Mouse (Mus musculus) intestine, embryonic 14.5 days (tissue): ENCODE measurements around the gene Brca1. TPM values are rescaled to one million over a fixed set of nuclear protein-coding genes. Genes with fewer than 3 reads are reported as not detected.
"Not testable (repeated sequence)": the region's sequence is repeated elsewhere in the genome, so short reads cannot be mapped to it uniquely, and the experiment has no call there.

ENCODE experiments used
- ATAC-seq: fragments of 200-750 bp; cut with Nextera tagmentation; replicated peaks from 2 replicates; pipeline ENCODE4 v1.8.0; 2017; ENCODE audit warnings: low read depth, moderate number of reproducible peaks, moderate TSS enrichment, moderate library complexity; ENCODE audit not compliant: low FRiP score, low TSS enrichment
- DNase-seq: peaks from one replicate; pipeline ENCODE4 v3.0.0-alpha.2; 2018; ENCODE audit warnings: low spot score
- H3K27ac ChIP-seq: fragments of 300-500 bp; sonication (generic); 2 replicates; pipeline ENCODE4 v1.5.1; 2014; ENCODE audit warnings: low read depth, mild to moderate bottlenecking, control low read depth
- H3K27me3 ChIP-seq: fragments of 300-500 bp; sonication (generic); replicated peaks from 2 replicates; pipeline ENCODE4 v1.6.1; 2014; ENCODE audit warnings: low read length, control low read depth; ENCODE audit not compliant: control insufficient read depth, insufficient read depth
- H3K36me3 ChIP-seq: fragments of 300-500 bp; sonication (generic); 2 replicates; pipeline ENCODE4 v1.6.1; 2014; ENCODE audit warnings: low read length, control low read depth; ENCODE audit not compliant: control insufficient read depth, insufficient read depth
- H3K4me1 ChIP-seq: fragments of 300-500 bp; sonication (generic); replicated peaks from 2 replicates; pipeline ENCODE4 v1.6.1; 2014; ENCODE audit warnings: low read length, control low read depth, mixed read lengths; ENCODE audit not compliant: control insufficient read depth, insufficient read depth
- H3K4me2 ChIP-seq: fragments of 300-500 bp; sonication (generic); 2 replicates; pipeline ENCODE4 v1.6.1; 2014; ENCODE audit warnings: low read length
- H3K4me3 ChIP-seq: fragments of 300-500 bp; sonication (generic); 2 replicates; pipeline ENCODE4 v1.5.1; 2014; ENCODE audit warnings: low read depth, low read length, control low read depth, mixed read lengths
- H3K9ac ChIP-seq: fragments of 300-500 bp; sonication (generic); 2 replicates; pipeline ENCODE4 v1.6.1; 2014; ENCODE audit warnings: mild to moderate bottlenecking, low read length
- H3K9me3 ChIP-seq: fragments of 300-500 bp; sonication (generic); 2 replicates; pipeline ENCODE4 v1.6.1; 2016; ENCODE audit warnings: low read length, control low read depth; ENCODE audit not compliant: control insufficient read depth
- WGBS: fragments of 180-500 bp; shearing (Covaris S2); extraction: QIAGEN DNeasy Blood & Tissue Kit; methylation state at CpG from one replicate; pipeline ENCODE4 v1.1.7; 2014; 5-methylcytosine and 5-hydroxymethylcytosine counted together
- polyA plus RNA-seq: library from polyadenylated mRNA; unstranded; fragments of >200 nt; fragmentation: Nextera tagmentation; extraction: Ambion mirVana; gene quantifications from 2 replicates; pipeline ENCODE4 v1.2.1, GENCODE M21; 2014

The Brca1 gene
- polyA plus RNA-seq, result 13.3 and 17.1 TPM in 2 replicates

DNA sequence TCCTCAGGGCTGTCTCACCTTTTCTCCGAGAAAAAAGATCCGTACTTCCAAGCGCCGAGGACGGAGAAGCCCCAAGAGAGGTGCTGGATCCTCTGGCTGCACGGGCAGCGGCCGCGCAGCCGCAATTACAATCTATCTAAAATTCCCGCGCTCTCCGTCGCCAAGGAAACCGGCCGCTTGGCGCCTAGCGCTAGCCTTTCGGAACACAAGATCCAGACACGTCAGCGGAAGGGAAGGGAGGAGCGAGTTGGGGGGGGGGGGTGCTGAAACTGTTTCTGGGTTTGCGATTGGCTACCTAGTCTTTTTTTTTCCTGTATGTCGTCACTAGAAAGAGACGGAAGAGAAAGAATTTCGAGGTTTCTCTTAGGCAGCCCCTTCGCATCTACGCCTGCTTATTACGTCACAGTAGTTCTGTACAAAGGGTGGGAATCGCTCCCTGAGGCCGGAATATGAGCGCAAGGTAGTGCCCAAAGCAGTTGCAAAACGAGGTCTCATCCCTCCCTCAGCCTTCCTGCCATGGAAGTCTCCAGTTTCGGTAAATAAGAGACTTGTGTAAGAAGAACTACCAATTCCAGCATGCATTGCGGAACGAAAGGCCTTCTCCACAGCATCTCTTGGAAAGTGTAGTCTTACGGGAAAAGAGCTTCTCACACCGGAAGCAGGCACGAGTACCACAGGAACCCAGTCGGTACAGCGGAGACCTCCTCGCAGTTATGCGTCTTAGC, at the start of gene Brca1, which contains the start of gene Nbr1:
Gene Brca1, minus strand, starts transcription at position 205 of the 725 bp plus-strand sequence.
Gene Nbr1, plus strand, starts transcription at position 399 of the 725 bp plus-strand sequence.
- H3K27me3 ChIP-seq, result no peaks in the 10 kb centered on the region
- no peaks in the 10 kb centered on the region for H3K9me3 ChIP-seq
- DNase-seq, result peak; percentile 98
- peaks cover 23% of the 10 kb centered on the region for H3K4me1 ChIP-seq
- H3K36me3 ChIP-seq, result peaks cover 26% of the 10 kb centered on the region
- peak within 1 kb of the TSS; percentile 93 for H3K27ac ChIP-seq
- ATAC-seq, result peak; percentile 84
- H3K4me2 ChIP-seq, result peak within 1 kb of the TSS; percentile 92
- WGBS, result under 1% methylated on average over 43 of the region's 43 CpGs
- peak within 1 kb of the TSS; percentile 96 for H3K4me3 ChIP-seq
- peak within 1 kb of the TSS; percentile 86 for H3K9ac ChIP-seq

DNA sequence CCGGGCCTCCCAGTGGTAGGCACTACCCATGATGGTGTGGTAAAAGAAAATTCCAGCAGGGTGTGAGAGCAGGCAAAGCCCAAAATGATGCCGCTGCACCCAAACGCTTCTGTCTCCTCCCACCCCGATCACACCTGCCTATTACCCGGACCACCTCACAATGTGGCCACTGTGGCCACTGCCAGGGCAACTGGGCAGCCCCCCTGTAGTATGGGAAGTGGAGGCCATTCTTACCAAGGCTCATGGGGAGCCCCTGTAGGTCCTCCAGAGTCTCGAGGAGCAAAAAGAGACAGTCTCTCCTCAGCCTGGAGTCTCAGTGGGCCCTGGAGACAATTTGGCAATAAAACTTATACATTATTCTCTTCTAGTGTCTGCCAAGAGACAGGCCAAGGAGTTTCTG, 47.4 kb upstream of the Brca1 start, which contains the start of gene Gm11634:
Gene Gm11634, minus strand, starts transcription at position 101 of the 400 bp plus-strand sequence.
- no peak for ATAC-seq
- Histone ChIP-seq H3K9ac (no peak within 1 kb of the TSS), H3K4me1 (no peaks in the 10 kb centered on the region), H3K27me3 (no peaks in the 10 kb centered on the region), H3K27ac (no peak within 1 kb of the TSS), H3K4me2 (no peak within 1 kb of the TSS), H3K4me3 (no peak within 1 kb of the TSS), H3K36me3 (no peaks in the 10 kb centered on the region), H3K9me3 (no peaks in the 10 kb centered on the region)
- no peak for DNase-seq
- WGBS, result 74% methylated on average over 6 of the region's 6 CpGs

GRCm38 (mm10) chr11:101589989-101590624, 38.4 kb upstream of the Brca1 start:
- DNase-seq, result no peak
- Histone ChIP-seq H3K4me3 (no peak overlapping the region), H3K4me2 (no peak overlapping the region), H3K9me3 (no peaks in the 10 kb centered on the region), H3K27me3 (no peaks in the 10 kb centered on the region), H3K36me3 (no peaks in the 10 kb centered on the region), H3K27ac (no peak overlapping the region), H3K9ac (no peak overlapping the region), H3K4me1 (no peaks in the 10 kb centered on the region)
- 65% methylated on average over 12 of the region's 12 CpGs for WGBS
- ATAC-seq, result no peak

DNA sequence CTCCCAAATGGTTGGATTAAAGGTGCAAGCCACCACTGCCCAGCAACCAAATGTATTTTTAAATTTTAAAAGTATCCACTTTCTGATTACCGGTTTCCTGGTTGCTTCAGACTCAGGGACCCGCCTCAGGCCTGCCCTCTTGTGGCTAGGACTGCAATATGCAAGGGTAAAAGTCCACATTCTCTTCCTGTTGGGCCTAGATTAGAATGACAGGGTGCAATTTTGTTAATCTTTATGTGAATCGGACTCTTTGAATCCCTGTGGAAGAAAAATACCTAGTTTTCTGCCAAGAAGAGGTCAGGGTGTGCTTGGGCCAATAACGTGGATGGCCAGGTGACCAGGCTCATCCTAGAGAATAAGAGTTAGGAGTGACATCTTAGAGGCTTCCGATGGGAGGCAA, 37.7 kb upstream of the Brca1 start:
- H3K27me3 ChIP-seq, result no peaks in the 10 kb centered on the region
- DNase-seq, result peak; percentile 80
- H3K9ac ChIP-seq, result no peak overlapping the region
- no peak overlapping the region for H3K27ac ChIP-seq
- ATAC-seq, result no peak
- no peaks in the 10 kb centered on the region for H3K9me3 ChIP-seq
- no peak overlapping the region for H3K4me2 ChIP-seq
- no peaks in the 10 kb centered on the region for H3K4me1 ChIP-seq
- no peaks in the 10 kb centered on the region for H3K36me3 ChIP-seq
- no peak overlapping the region for H3K4me3 ChIP-seq
- 24% methylated on average over 5 of the region's 5 CpGs for WGBS

- 91% methylated on average over 7 of the region's 7 CpGs for WGBS
- H3K4me3 ChIP-seq, result no peak overlapping the region
- no peak; the same call in 1 of the 2 replicates for ATAC-seq
- no peak overlapping the region for H3K4me2 ChIP-seq
- no peak for DNase-seq
- H3K27me3 ChIP-seq, result no peaks in the 10 kb centered on the region
- H3K9me3 ChIP-seq, result no peaks in the 10 kb centered on the region
- no peak overlapping the region for H3K9ac ChIP-seq
- no peaks in the 10 kb centered on the region for H3K36me3 ChIP-seq
- no peaks in the 10 kb centered on the region for H3K4me1 ChIP-seq
- H3K27ac ChIP-seq, result no peak overlapping the region
These were observed 37.1 kb upstream of the Brca1 start for GRCm38 (mm10) chr11:101588868-101589267.

GRCm38 (mm10) chr11:101587676-101588075, 35.9 kb upstream of the Brca1 start:
- no peaks in the 10 kb centered on the region for H3K9me3 ChIP-seq
- DNase-seq (no peak), ATAC-seq (no peak)
- no peak overlapping the region for H3K4me2 ChIP-seq
- 91% methylated on average over 10 of the region's 10 CpGs for WGBS
- H3K4me1 ChIP-seq, result no peaks in the 10 kb centered on the region
- H3K36me3 ChIP-seq, result no peaks in the 10 kb centered on the region
- H3K27me3 ChIP-seq, result no peaks in the 10 kb centered on the region
- no peak overlapping the region for H3K9ac ChIP-seq
- no peak overlapping the region for H3K27ac ChIP-seq
- H3K4me3 ChIP-seq, result no peak overlapping the region

DNA sequence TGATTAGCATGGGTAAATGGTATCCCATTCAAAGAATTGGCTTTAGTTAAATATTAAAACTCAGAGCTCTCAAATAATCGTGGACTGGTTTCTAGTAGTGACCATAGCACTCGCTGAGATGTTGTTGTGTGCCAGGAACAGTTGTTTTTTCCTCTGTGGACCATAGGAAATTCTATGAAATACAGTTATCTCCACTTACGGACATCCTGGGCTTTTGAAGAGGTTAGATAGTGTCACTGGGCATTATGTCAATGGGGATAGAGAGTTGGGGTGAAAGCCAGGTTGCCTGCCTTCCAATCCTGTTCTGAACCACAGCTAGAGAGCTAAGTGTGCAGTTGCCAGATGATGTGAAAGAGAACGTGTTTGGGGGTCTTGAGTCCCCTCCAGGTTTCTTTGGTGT, 34.0 kb upstream of the Brca1 start:
- no peak overlapping the region for H3K4me2 ChIP-seq
- no peaks in the 10 kb centered on the region for H3K27me3 ChIP-seq
- H3K27ac ChIP-seq, result no peak overlapping the region
- H3K9me3 ChIP-seq, result no peaks in the 10 kb centered on the region
- DNase-seq (no peak), ATAC-seq (no peak)
- 76% methylated on average over 4 of the region's 4 CpGs for WGBS
- no peak overlapping the region for H3K4me3 ChIP-seq
- peaks cover 4% of the 10 kb centered on the region for H3K36me3 ChIP-seq
- no peak overlapping the region for H3K9ac ChIP-seq
- H3K4me1 ChIP-seq, result no peaks in the 10 kb centered on the region

- not testable (repeated sequence) for H3K4me2 ChIP-seq, DNase-seq, ATAC-seq, H3K4me1 ChIP-seq, H3K9ac ChIP-seq, H3K9me3 ChIP-seq, H3K4me3 ChIP-seq, H3K27me3 ChIP-seq, H3K27ac ChIP-seq
- H3K36me3 ChIP-seq, result peaks cover 12% of the 10 kb centered on the region
- WGBS, result 100% methylated on average over 1 of the region's 1 CpGs
These were observed 33.3 kb upstream of the Brca1 start for GRCm38 (mm10) chr11:101585031-101585430.
